Comparison of ENCODE assay signal across 16 mouse cellular contexts in genomic region chr6:144963156-144963555, GRCm38 (mm10).
DNase-seq lines count a peak whose midpoint lies in the region; ATAC-seq and TF ChIP-seq lines count a peak whose summit lies in the region.
"Had no signal": no experiment of that assay in that cellular context is flagged by ENCODE, and none has a peak within 500 bp of the region (broad histone marks: within the 10 kb centered on the region; RNA-seq: fewer than 3 reads in every experiment).

No protein-coding gene starts in this region.

- peak; percentile 33; the same call in 1 of the 2 replicates for ATAC-seq in megakaryocyte, adult 5-6 weeks (ENCODE audit: poor library complexity, severe bottlenecking)
- no peak for ATAC-seq in activated CD4-positive, CD25-positive, alpha-beta regulatory T cell, adult 4 months
- ATAC-seq: forebrain, embryonic 15.5 days had no signal

- H3K36me3 ChIP-seq in testis, adult 2 months (ENCODE audit: control insufficient read depth, insufficient read depth, low read length): no peaks in the 10 kb centered on the region
- H3K36me3 ChIP-seq: forebrain, embryonic 15.5 days; G1E; limb, embryonic 15.5 days; neural tube, embryonic 13.5 days had no signal

- H3K27ac ChIP-seq in layer of hippocampus, adult 2 months: no peak overlapping the region
- no peak overlapping the region for H3K27ac ChIP-seq in testis, adult 2 months (ENCODE audit: control insufficient read depth, insufficient read depth, low read depth, low read length)
- H3K27ac ChIP-seq: forebrain, embryonic 15.5 days; limb, embryonic 15.5 days; macrophage; neural tube, embryonic 13.5 days had no signal

- no peak for DNase-seq in layer of hippocampus, adult 2 months (ENCODE audit: low spot score in 2 of 2)
- DNase-seq in layer of hippocampus, postnatal 25 days (ENCODE audit: extremely low spot score in 1 of 2, low spot score in 1 of 2): no peak
- no peak for DNase-seq in testis, postnatal 10 days (ENCODE audit: low spot score)
- DNase-seq in ES-CJ7 (ENCODE audit: low read depth, low spot score): peak; percentile 71
- DNase-seq in cerebellum, postnatal 25 days: no peak
- DNase-seq: cerebellum, adult 8-10 months; gastrocnemius, postnatal 10 days; kidney, adult 11 months had no signal

- no peak for TF ChIP-seq POLR2A in testis, adult 2 months (IDR thresholded peaks at IDR 0.05; ENCODE audit: control insufficient read depth, low read depth, low read length)

- no peaks in the 10 kb centered on the region for H3K4me1 ChIP-seq in testis, adult 2 months (ENCODE audit: control insufficient read depth, insufficient read depth, low read length)
- H3K4me1 ChIP-seq: neural tube, embryonic 13.5 days had no signal

- no peaks in the 10 kb centered on the region for H3K27me3 ChIP-seq in testis, adult 2 months (ENCODE audit: control insufficient read depth, insufficient read depth, low read length)
- H3K27me3 ChIP-seq: forebrain, embryonic 15.5 days; limb, embryonic 15.5 days had no signal

- no peak overlapping the region for H3K4me3 ChIP-seq in layer of hippocampus, adult 2 months
- no peak overlapping the region for H3K4me3 ChIP-seq in testis, adult 2 months (ENCODE audit: control insufficient read depth, low read depth, low read length)
- H3K4me3 ChIP-seq: forebrain, embryonic 15.5 days; limb, embryonic 15.5 days; neural tube, embryonic 13.5 days had no signal

- peak; percentile 40 for TF ChIP-seq CTCF in layer of hippocampus, adult 2 months (conservative IDR thresholded peaks at IDR 0.05)
- TF ChIP-seq CTCF in testis, adult 2 months (IDR thresholded peaks at IDR 0.05; ENCODE audit: control insufficient read depth, insufficient read depth, insufficient replicate concordance, low read depth, low read length): peak; percentile 50; the same call in 1 of the 2 replicates
